Mouse (Mus musculus): ENCODE results near the gene Pnpla2. TPM values are rescaled to one million over a fixed set of nuclear protein-coding genes. Genes with fewer than 3 reads are reported as not detected.

Pnpla2 gene
- polyA plus RNA-seq, 1 experiment from 2014 or later = 17.6 TPM

GRCm38 (mm10) chr7:141472226-141472625, 17.2 kb downstream of the Pnpla2 start:
- H3K36me3 ChIP-seq (ENCODE audit: control insufficient read depth, insufficient read depth, low read length) = peaks cover 20% of the 10 kb centered on the region
- ATAC-seq (ENCODE audit: insufficient read depth, low FRiP score, low TSS enrichment) (no peak), DNase-seq (ENCODE audit: low spot score) (no peak)
- no peak overlapping the region for H3K4me2 ChIP-seq (ENCODE audit: low read depth)
- H3K27ac ChIP-seq (ENCODE audit: low read depth, low read length) = no peak overlapping the region
- WGBS = 88% methylated on average over 6 of the region's 6 CpGs
- peaks cover 10% of the 10 kb centered on the region; the same call in 1 of the 2 replicates for H3K27me3 ChIP-seq (ENCODE audit: control insufficient read depth, insufficient read depth, low read length)
- H3K9me3 ChIP-seq (ENCODE audit: control insufficient read depth, low read length) = no peaks in the 10 kb centered on the region
- H3K9ac ChIP-seq (ENCODE audit: low read length) = no peak overlapping the region
- H3K4me3 ChIP-seq (ENCODE audit: low read depth, low read length) = no peak overlapping the region
- H3K4me1 ChIP-seq (ENCODE audit: control insufficient read depth, insufficient read depth, low read length) = peaks cover 33% of the 10 kb centered on the region

- no peak for ATAC-seq (ENCODE audit: insufficient read depth, low FRiP score, low TSS enrichment)
- WGBS = 90% methylated on average over 6 of the region's 6 CpGs
Observed at GRCm38 (mm10) chr7:141472763-141473162, 17.8 kb downstream of the Pnpla2 start.

GRCm38 (mm10) chr7:141474160-141474559, 19.2 kb downstream of the Pnpla2 start:
- 13% methylated on average over 5 of the region's 5 CpGs for WGBS
- Histone ChIP-seq H3K27me3 (ENCODE audit: control insufficient read depth, insufficient read depth, low read length) (peaks cover 12% of the 10 kb centered on the region; the same call in 1 of the 2 replicates), H3K4me2 (ENCODE audit: low read depth) (peak overlapping the region; percentile 75), H3K36me3 (ENCODE audit: control insufficient read depth, insufficient read depth, low read length) (peaks cover 20% of the 10 kb centered on the region), H3K4me1 (ENCODE audit: control insufficient read depth, insufficient read depth, low read length) (peaks cover 24% of the 10 kb centered on the region), H3K4me3 (ENCODE audit: low read depth, low read length) (peak overlapping the region; percentile 82), H3K9me3 (ENCODE audit: control insufficient read depth, low read length) (no peaks in the 10 kb centered on the region), H3K27ac (ENCODE audit: low read depth, low read length) (no peak overlapping the region), H3K9ac (ENCODE audit: low read length) (peak overlapping the region; percentile 95)
- ATAC-seq (ENCODE audit: insufficient read depth, low FRiP score, low TSS enrichment) (no peak), DNase-seq (ENCODE audit: low spot score) (no peak)

More at GRCm38 (mm10) chr7:141472763-141473162, 17.8 kb downstream of the Pnpla2 start:
- DNase-seq (ENCODE audit: low spot score) = no peak
- Histone ChIP-seq H3K4me3 (ENCODE audit: low read depth, low read length) (no peak overlapping the region), H3K36me3 (ENCODE audit: control insufficient read depth, insufficient read depth, low read length) (peaks cover 20% of the 10 kb centered on the region), H3K27ac (ENCODE audit: low read depth, low read length) (no peak overlapping the region), H3K9me3 (ENCODE audit: control insufficient read depth, low read length) (no peaks in the 10 kb centered on the region), H3K4me2 (ENCODE audit: low read depth) (no peak overlapping the region; the same call in 1 of the 2 replicates), H3K9ac (ENCODE audit: low read length) (no peak overlapping the region), H3K4me1 (ENCODE audit: control insufficient read depth, insufficient read depth, low read length) (peaks cover 33% of the 10 kb centered on the region), H3K27me3 (ENCODE audit: control insufficient read depth, insufficient read depth, low read length) (peaks cover 12% of the 10 kb centered on the region; the same call in 1 of the 2 replicates)

- peaks cover 19% of the 10 kb centered on the region for H3K4me1 ChIP-seq (ENCODE audit: control insufficient read depth, insufficient read depth, low read length)
- peaks cover 14% of the 10 kb centered on the region for H3K36me3 ChIP-seq (ENCODE audit: control insufficient read depth, insufficient read depth, low read length)
- peak within 1 kb of the TSS; percentile 95 for H3K9ac ChIP-seq (ENCODE audit: low read length)
- H3K27ac ChIP-seq (ENCODE audit: low read depth, low read length) = peak within 1 kb of the TSS; percentile 85
- peak; percentile 91 for DNase-seq (ENCODE audit: low spot score)
- H3K4me2 ChIP-seq (ENCODE audit: low read depth) = peak within 1 kb of the TSS; percentile 75
- peak within 1 kb of the TSS; percentile 82 for H3K4me3 ChIP-seq (ENCODE audit: low read depth, low read length)
- ATAC-seq (ENCODE audit: insufficient read depth, low FRiP score, low TSS enrichment) = peak; percentile 75
- peaks cover 12% of the 10 kb centered on the region; the same call in 1 of the 2 replicates for H3K27me3 ChIP-seq (ENCODE audit: control insufficient read depth, insufficient read depth, low read length)
- H3K9me3 ChIP-seq (ENCODE audit: control insufficient read depth, low read length) = no peaks in the 10 kb centered on the region
- under 1% methylated on average over 87 of the region's 87 CpGs for WGBS
Observed at GRCm38 (mm10) chr7:141475011-141475804, 20.2 kb downstream of the Pnpla2 start, which contains the start of the genes Polr2l and Tspan4. Gene Polr2l (minus strand): TSS chr7:141475132. Gene Tspan4 (plus strand): TSS chr7:141475240.

GRCm38 (mm10) chr7:141475805-141476158, 20.8 kb downstream of the Pnpla2 start:
- no peak overlapping the region for H3K27ac ChIP-seq (ENCODE audit: low read depth, low read length)
- 1% methylated on average over 12 of the region's 12 CpGs for WGBS

GRCm38 (mm10) chr7:141476226-141476980, 21.4 kb downstream of the Pnpla2 start:
- Histone ChIP-seq H3K9ac (ENCODE audit: low read length) (peak overlapping the region; percentile 11; the same call in 1 of the 2 replicates), H3K4me1 (ENCODE audit: control insufficient read depth, insufficient read depth, low read length) (peaks cover 24% of the 10 kb centered on the region), H3K4me2 (ENCODE audit: low read depth) (peak overlapping the region; percentile 75), H3K27ac (ENCODE audit: low read depth, low read length) (peak overlapping the region; percentile 50; the same call in 1 of the 2 replicates), H3K9me3 (ENCODE audit: control insufficient read depth, low read length) (no peaks in the 10 kb centered on the region), H3K4me3 (ENCODE audit: low read depth, low read length) (peak overlapping the region; percentile 82), H3K27me3 (ENCODE audit: control insufficient read depth, insufficient read depth, low read length) (peaks cover 12% of the 10 kb centered on the region), H3K36me3 (ENCODE audit: control insufficient read depth, insufficient read depth, low read length) (peaks cover 6% of the 10 kb centered on the region; the same call in 1 of the 2 replicates)
- no peak for ATAC-seq (ENCODE audit: insufficient read depth, low FRiP score, low TSS enrichment)
- peak; percentile 41 for DNase-seq (ENCODE audit: low spot score)
- 4% methylated on average over 17 of the region's 17 CpGs for WGBS

More at GRCm38 (mm10) chr7:141475805-141476158, 20.8 kb downstream of the Pnpla2 start:
- H3K4me2 ChIP-seq (ENCODE audit: low read depth) = peak overlapping the region; percentile 75
- peaks cover 19% of the 10 kb centered on the region for H3K4me1 ChIP-seq (ENCODE audit: control insufficient read depth, insufficient read depth, low read length)
- ATAC-seq (ENCODE audit: insufficient read depth, low FRiP score, low TSS enrichment) (no peak; the same call in 1 of the 2 replicates), DNase-seq (ENCODE audit: low spot score) (no peak)
- no peaks in the 10 kb centered on the region for H3K9me3 ChIP-seq (ENCODE audit: control insufficient read depth, low read length)
- peaks cover 8% of the 10 kb centered on the region; the same call in 1 of the 2 replicates for H3K36me3 ChIP-seq (ENCODE audit: control insufficient read depth, insufficient read depth, low read length)
- peak overlapping the region; percentile 82 for H3K4me3 ChIP-seq (ENCODE audit: low read depth, low read length)
- peak overlapping the region; percentile 95 for H3K9ac ChIP-seq (ENCODE audit: low read length)
- H3K27me3 ChIP-seq (ENCODE audit: control insufficient read depth, insufficient read depth, low read length) = peaks cover 12% of the 10 kb centered on the region

- Histone ChIP-seq H3K4me1 (ENCODE audit: control insufficient read depth, insufficient read depth, low read length) (peaks cover 28% of the 10 kb centered on the region), H3K27ac (ENCODE audit: low read depth, low read length) (peak overlapping the region; percentile 50; the same call in 1 of the 2 replicates), H3K9me3 (ENCODE audit: control insufficient read depth, low read length) (no peaks in the 10 kb centered on the region), H3K4me3 (ENCODE audit: low read depth, low read length) (peak overlapping the region; percentile 82), H3K9ac (ENCODE audit: low read length) (peak overlapping the region; percentile 11; the same call in 1 of the 2 replicates), H3K36me3 (ENCODE audit: control insufficient read depth, insufficient read depth, low read length) (peaks cover 5% of the 10 kb centered on the region; the same call in 1 of the 2 replicates), H3K27me3 (ENCODE audit: control insufficient read depth, insufficient read depth, low read length) (peaks cover 12% of the 10 kb centered on the region), H3K4me2 (ENCODE audit: low read depth) (peak overlapping the region; percentile 75)
- no peak for ATAC-seq (ENCODE audit: insufficient read depth, low FRiP score, low TSS enrichment)
- WGBS = 29% methylated on average over 7 of the region's 7 CpGs
- DNase-seq (ENCODE audit: low spot score) = no peak
Observed at GRCm38 (mm10) chr7:141476981-141477370, 22.0 kb downstream of the Pnpla2 start.

GRCm38 (mm10) chr7:141477578-141478269, 22.7 kb downstream of the Pnpla2 start:
- H3K4me1 ChIP-seq (ENCODE audit: control insufficient read depth, insufficient read depth, low read length) = peaks cover 32% of the 10 kb centered on the region
- peaks cover 15% of the 10 kb centered on the region for H3K27me3 ChIP-seq (ENCODE audit: control insufficient read depth, insufficient read depth, low read length)
- H3K4me2 ChIP-seq (ENCODE audit: low read depth) = no peak overlapping the region
- no peaks in the 10 kb centered on the region for H3K9me3 ChIP-seq (ENCODE audit: control insufficient read depth, low read length)
- no peak overlapping the region for H3K4me3 ChIP-seq (ENCODE audit: low read depth, low read length)
- WGBS = 64% methylated on average over 4 of the region's 4 CpGs
- H3K27ac ChIP-seq (ENCODE audit: low read depth, low read length) = no peak overlapping the region
- DNase-seq (ENCODE audit: low spot score) (no peak), ATAC-seq (ENCODE audit: insufficient read depth, low FRiP score, low TSS enrichment) (no peak)
- H3K9ac ChIP-seq (ENCODE audit: low read length) = no peak overlapping the region
- 0 out of 2 replicates have a peak, but pooled peaks cover 2% of the 10 kb centered on the region for H3K36me3 ChIP-seq (ENCODE audit: control insufficient read depth, insufficient read depth, low read length)
